Mouse (Mus musculus): ENCODE results near the gene C2cd4c.

Gene C2cd4c

DNA sequence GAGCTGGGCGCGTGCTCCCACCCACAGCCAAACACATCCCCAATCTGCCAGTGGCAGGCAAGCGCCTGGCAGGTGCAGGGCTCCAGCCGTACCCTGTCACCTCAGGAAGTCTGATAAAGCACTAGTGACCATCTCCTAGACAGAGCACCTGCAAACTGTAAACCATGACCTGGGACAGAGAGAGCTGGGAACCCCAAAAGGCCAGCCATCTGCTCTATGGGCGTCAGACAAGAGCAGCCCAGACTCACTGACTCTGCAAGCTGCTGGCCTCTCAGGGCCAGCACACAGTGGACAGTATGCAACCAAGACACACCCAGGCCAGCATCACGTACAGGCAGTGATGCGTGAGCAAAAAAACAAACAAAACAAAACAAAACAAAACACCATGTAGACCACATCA, 34.9 kb downstream of the C2cd4c start:
- no peak for DNase-seq (ENCODE audit: low spot score)

DNA sequence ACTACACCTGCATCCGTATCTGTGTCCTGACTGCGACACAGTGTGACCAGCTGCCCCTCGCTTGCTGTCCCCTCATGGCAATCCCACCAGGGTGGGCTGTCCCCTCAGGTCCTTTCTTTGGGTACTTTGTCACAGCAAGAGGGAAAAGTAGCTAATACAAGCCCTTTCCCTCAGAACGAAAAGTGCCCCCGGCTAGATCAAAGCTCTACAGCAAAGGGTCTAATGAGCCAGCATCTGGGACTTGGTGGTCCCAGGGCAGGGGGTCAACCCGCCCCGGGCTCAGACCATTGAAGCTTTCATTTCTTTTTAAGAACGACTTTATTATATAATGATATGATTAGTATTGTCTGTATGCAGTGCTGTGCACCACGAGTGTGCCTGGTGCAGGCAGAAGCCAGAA, 35.5 kb downstream of the C2cd4c start:
- no peak for DNase-seq (ENCODE audit: low spot score)

DNA sequence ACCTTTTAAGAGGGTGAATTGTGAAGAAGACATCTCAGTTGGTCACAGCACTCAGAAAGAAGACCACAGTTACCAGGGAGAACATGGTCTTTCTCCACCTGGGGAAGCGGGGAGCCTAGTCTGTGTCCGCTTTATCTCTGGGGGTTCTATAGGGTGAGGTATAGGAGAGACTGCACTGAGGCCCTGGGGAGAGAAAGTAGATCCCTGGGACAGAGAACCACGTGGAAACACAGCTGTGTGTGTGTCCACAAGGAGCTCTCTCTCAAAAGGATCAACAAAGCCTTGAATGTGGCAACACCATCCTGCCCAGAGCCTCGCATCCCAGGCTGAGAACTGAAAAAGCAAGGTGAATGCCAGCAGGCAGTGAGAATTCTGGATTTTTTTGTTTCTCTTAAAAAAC, 36.4 kb downstream of the C2cd4c start:
- DNase-seq (ENCODE audit: low spot score): no peak

DNA sequence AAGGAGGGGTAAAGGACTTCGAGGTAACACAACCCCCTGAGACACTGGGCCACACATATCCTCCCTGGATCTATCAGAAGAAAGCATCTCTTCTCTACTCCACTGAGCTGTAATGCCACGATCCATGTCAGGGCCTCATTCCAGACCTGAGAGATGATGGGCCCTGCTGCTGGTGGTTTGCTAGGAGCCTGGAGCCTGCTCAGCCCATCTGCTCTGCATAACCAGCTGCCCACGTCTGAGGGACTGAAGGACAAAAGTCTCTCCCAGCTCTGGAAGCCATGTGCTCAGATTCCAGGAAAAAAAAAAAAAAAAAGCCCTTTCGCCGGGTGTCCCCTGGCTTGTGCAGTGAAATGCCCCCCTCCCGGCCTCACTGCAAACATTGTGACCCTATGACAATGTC, 38.1 kb downstream of the C2cd4c start:
- no peak for DNase-seq (ENCODE audit: low spot score)

DNA sequence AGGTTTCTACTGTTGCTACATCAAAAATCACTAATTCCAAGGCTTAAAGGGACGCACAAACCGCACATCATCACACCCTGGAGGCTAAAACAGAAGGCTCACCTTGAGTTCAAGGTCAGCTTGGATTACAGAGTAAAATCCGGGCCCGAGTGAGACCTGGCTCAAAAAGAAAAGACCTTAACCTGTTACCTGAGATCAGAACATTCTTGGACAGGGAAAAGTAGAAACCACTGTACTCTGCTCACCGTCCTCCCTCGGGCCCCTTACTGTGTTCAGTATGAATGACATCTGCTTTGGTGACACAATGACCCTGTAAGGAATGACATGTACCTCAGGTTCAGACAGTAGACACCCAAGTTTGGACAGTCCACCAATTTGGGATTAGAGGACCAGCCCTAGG, 39.0 kb downstream of the C2cd4c start:
- DNase-seq (ENCODE audit: low spot score): no peak

DNA sequence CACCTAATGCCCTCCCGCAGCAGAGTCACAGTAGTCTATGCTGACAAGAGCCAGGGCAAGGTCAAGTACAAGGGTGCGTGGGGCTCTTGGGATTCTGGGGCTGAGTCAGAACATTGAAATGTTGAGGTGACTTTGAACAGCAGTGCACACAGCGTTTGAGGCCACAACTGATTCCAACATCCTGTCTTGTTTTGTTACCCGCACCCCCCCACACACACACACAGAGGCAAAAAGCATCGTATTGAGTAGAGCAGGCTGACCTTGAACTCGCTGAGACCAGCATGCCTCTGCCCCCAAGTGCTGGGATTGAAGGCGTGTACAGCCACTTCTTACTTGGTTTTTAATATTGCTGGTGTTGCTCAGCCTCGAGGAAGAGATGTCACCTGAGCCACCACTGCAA, 39.5 kb downstream of the C2cd4c start:
- no peak for DNase-seq (ENCODE audit: low spot score)

DNA sequence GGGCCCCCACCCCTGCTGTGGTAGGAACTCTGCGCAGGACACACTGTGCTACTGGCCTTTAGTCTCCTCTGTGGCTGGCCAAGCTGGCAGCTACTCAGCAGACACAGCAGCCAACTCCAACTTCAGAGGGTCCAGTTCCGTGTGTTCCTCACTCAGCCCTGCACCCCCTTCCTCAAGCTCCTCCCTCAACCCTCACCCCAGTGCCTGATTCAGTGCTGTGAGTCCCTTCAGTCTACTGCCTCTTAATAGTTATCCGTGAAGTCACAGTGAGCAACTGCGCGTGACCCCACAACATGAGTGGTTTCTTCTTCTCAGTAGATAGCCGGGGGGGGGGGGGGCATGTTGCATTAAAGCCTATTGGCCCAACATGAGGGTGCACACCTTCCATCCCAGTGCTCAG, 40.2 kb downstream of the C2cd4c start:
- no peak for DNase-seq (ENCODE audit: low spot score)

DNA sequence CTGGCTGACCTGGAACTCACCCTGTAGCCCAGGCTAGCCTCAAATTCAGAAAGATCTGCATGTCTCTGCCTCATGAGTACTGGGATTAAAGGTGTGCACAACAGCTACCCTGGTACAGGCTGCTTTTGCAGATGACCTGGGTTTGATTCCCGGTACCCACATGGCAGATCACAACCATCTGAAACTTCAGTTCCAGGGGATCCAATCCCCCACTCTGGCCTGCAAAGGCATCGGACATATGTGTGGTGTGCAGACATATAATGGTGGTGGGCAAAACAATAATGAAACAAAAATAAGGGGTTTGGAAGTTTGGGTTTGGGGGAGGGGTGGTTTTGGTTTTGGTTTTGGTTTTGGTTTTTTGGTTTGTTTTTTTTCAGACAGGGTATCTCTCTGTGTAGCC, 42.5 kb downstream of the C2cd4c start:
- no peak for DNase-seq (ENCODE audit: low spot score)

DNA sequence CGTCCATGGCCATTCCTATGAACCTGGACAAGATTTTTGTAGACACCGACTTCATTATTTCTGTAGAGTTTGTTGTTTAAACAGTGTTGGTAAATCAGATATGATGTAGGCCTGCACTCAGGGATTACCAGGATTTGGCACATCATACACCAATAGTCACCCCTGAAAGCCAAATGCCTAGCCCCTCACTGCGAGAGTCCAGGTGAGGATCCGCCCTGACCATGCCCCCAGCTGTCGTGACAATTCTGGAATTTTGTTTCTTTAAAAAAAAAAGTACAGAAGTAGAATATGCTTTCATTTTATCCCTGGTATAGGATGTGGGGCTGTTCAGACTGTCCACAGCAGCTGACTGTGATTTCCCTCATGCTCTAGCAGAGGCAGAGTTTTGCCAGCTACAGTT, 43.9 kb downstream of the C2cd4c start:
- DNase-seq (ENCODE audit: low spot score): no peak

DNA sequence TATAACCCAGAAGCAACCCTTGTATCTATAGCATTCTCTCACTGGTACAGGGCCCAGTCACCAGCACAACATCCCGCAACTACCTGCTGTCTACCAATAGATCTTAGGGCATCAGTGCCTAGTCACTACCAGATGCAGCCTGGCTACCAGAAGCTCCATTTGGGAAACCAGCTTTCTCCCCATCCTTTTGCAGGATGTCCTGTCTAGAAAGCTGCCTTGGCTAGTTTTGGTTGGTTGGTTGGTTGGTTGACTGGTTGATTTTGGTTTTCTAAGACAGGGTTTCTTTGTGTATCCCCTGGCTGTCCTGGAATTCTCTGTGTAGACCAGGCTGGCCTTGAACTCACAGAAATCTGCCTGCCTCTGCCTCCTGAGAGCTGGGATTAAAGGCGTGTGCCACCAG, 54.1 kb downstream of the C2cd4c start:
- no peak for DNase-seq (ENCODE audit: low spot score)

DNA sequence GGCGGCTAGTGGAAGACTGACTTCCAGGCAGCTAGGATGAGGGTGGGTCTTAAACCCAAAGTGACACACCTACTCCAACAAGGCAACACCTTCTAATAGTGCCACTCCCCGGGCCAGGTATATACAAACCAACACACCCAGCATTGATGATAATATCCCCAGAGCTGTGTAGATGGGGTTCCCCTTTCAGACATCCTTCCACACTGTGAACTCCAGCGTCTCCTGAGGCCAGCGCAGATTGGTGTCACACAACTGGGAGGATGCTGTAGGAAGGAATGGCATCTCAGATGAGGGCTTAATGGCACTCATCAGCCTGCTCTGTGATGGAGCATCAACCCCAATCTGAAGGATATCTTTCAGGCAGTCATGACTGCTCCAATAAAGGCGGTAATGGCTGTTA, 56.3 kb downstream of the C2cd4c start:
- no peak for DNase-seq (ENCODE audit: low spot score)

DNA sequence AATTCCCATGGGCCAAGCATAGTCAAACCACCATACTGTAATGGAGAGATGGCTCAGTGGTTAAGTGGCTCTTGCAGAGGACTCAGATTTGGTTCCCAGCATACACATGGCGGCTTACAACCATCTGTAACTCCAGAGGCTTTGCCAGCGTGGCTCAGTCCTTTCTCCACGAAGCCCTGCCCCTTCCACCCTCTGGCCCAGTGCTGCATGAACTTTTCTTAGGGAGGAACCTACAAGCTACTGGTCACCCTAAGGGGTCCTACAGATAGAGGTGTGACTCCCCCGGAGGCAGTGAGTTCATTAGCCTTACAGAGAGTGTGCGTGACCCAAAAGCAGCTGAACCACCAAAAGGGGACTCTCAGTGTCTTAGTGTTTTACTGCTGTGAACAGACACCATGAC, 56.9 kb downstream of the C2cd4c start:
- no peak for DNase-seq (ENCODE audit: low spot score)

Measured in ovary, adult 18-20 months (tissue).